Mouse (Mus musculus) liver, embryonic 18 days (tissue): ENCODE results near the gene Olfr609. TPM values are rescaled to one million over a fixed set of nuclear protein-coding genes. Genes with fewer than 3 reads are reported as not detected.

ENCODE experiments used
- polyA plus RNA-seq: library from polyadenylated mRNA; depleted of rRNA; stranded (reverse); fragments of >200 nt; gene quantifications from 2 replicates; pipeline ENCODE4 v1.2.3, GENCODE M21; 2012; rRNA removed

Gene Olfr609
- polyA plus RNA-seq = not detected in 2 replicates

GRCm38 (mm10) chr7:103497962-103498361 is at the start of gene Olfr609:
TSS of gene Olfr609 (minus strand) at chr7:103498062.

GRCm38 (mm10) chr7:103542617-103543016 is 44.8 kb upstream of the Olfr609 start, which contains the start of gene Olfr612:
TSS of gene Olfr612 (minus strand) at chr7:103542717.

GRCm38 (mm10) chr7:103520746-103521145 is 22.9 kb upstream of the Olfr609 start, which contains the start of gene Olfr611:
TSS of gene Olfr611 (minus strand) at chr7:103520846.

GRCm38 (mm10) chr7:103512022-103512421 is 14.2 kb upstream of the Olfr609 start, which contains the start of gene Olfr610:
TSS of gene Olfr610 (minus strand) at chr7:103512122.

DNA sequence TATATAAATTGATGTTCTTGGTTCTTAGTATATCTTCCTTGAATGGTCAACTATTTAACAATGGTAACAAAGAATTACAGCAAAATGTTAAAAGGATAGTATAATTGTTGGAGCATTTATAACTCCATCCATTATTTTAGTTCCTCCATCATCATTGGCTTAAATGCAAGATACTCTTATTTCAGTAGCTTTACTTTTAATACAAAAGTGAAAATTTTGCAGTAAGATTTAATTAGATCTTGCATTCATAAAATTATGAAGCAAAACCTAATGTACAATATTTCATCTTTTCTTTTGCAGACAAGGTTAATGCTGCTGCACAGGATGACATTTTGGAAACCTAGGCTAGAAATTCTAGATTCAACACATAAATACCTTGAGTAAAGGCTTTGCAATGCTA is 28.3 kb downstream of the Olfr609 start, which contains the start of gene Olfr608:
Gene Olfr608 (plus strand): TSS at position 301 of the 400 bp plus-strand sequence.

DNA sequence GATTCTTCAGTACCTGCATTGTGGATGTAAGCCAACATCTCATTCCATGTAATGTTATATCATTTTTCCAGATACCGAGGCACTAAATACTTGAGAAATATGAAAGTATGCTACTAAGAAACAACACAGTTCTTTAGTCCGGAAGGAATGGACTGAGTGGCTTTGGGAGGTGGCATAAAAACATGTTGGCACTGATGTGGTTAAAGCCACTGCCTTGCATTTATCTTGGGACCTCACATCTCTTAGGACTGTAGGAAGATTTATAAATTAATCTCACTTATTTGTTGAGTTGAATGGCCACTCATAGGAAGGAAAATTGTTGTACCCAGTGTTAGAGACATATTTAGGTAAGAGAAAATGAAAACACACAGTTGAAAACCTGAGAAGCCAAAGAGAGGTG is 49.1 kb downstream of the Olfr609 start, which contains the start of gene Olfr606:
Gene Olfr606 (plus strand): TSS at position 301 of the 400 bp plus-strand sequence.

DNA sequence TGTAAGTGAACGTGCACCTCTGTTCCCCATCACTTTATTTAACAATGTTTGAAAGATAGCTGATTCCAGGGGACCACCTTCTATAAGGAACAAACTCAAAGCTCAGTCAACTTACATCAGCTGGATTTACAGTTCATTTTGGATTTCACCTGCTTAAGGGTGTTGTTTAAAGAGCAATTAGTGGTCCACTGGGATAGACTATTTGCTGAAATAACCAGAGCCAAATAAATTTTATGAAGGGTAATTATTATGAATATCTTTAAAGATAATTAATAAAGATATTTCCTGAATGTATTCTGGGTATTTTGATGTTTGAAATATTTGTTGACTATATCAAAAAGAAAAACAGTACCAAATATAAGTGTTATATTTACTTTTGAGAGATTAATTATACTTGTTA is 52.5 kb downstream of the Olfr609 start, which contains the start of gene Olfr605:
Gene Olfr605 (minus strand): TSS at position 101 of the 400 bp plus-strand sequence.

Other genes starting within 250 kb of the Olfr609 start
- gene Usp17ld, start 245.6 kb downstream of the Olfr609 start, polyA plus RNA-seq = not detected in 2 replicates
- not detected in 2 replicates for gene Olfr596, start 192.4 kb downstream of the Olfr609 start, polyA plus RNA-seq
- not detected in 2 replicates for gene Olfr597, start 181.7 kb downstream of the Olfr609 start, polyA plus RNA-seq
- not detected in 2 replicates for gene Olfr598, start 174.5 kb downstream of the Olfr609 start, polyA plus RNA-seq
- not detected in 2 replicates for gene Olfr599, start 162.1 kb downstream of the Olfr609 start, polyA plus RNA-seq
- gene Olfr600, start 148.4 kb downstream of the Olfr609 start, polyA plus RNA-seq = not detected in 2 replicates
- gene Olfr601, start 135.4 kb downstream of the Olfr609 start, polyA plus RNA-seq = not detected in 2 replicates
- not detected in 2 replicates for gene Olfr603, start 111.9 kb downstream of the Olfr609 start, polyA plus RNA-seq
- not detected in 2 replicates for gene Usp17lc, start 83.0 kb downstream of the Olfr609 start, polyA plus RNA-seq
- gene Olfr605, start 52.6 kb downstream of the Olfr609 start, polyA plus RNA-seq = not detected in 2 replicates
- gene Olfr606, start 49.0 kb downstream of the Olfr609 start, polyA plus RNA-seq = not detected in 2 replicates
- not detected in 2 replicates for gene Olfr607, start 33.9 kb downstream of the Olfr609 start, polyA plus RNA-seq
- not detected in 2 replicates for gene Olfr608, start 28.2 kb downstream of the Olfr609 start, polyA plus RNA-seq
- not detected in 2 replicates for gene Olfr610, start 14.1 kb upstream of the Olfr609 start, polyA plus RNA-seq
- gene Olfr611, start 22.8 kb upstream of the Olfr609 start, polyA plus RNA-seq = not detected in 2 replicates
- not detected in 2 replicates for gene Olfr612, start 44.7 kb upstream of the Olfr609 start, polyA plus RNA-seq
- not detected in 2 replicates for gene Olfr613, start 50.0 kb upstream of the Olfr609 start, polyA plus RNA-seq
- gene Olfr615, start 58.0 kb upstream of the Olfr609 start, polyA plus RNA-seq = not detected in 2 replicates
- not detected in 2 replicates for gene Olfr616, start 71.1 kb upstream of the Olfr609 start, polyA plus RNA-seq
- gene Olfr617, start 75.0 kb upstream of the Olfr609 start, polyA plus RNA-seq = not detected in 2 replicates
- gene Olfr618, start 92.0 kb upstream of the Olfr609 start, polyA plus RNA-seq = not detected in 2 replicates
- not detected in 2 replicates for gene Olfr619, start 102.5 kb upstream of the Olfr609 start, polyA plus RNA-seq
- gene Olfr620, start 114.5 kb upstream of the Olfr609 start, polyA plus RNA-seq = not detected in 2 replicates
- 0.02 TPM in 1 of 2 replicates, not detected in the other for gene Olfr622, start 144.6 kb upstream of the Olfr609 start, polyA plus RNA-seq
- not detected in 2 replicates for gene Olfr623, start 165.6 kb upstream of the Olfr609 start, polyA plus RNA-seq
- 0.01 TPM in 2 replicates for gene Olfr624, start 173.1 kb upstream of the Olfr609 start, polyA plus RNA-seq
- gene Olfr625-ps1, start 184.7 kb upstream of the Olfr609 start, polyA plus RNA-seq = not detected in 2 replicates
- gene Olfr243, start 216.6 kb upstream of the Olfr609 start, polyA plus RNA-seq = not detected in 2 replicates
- gene Olfr628, start 232.3 kb upstream of the Olfr609 start, polyA plus RNA-seq = not detected in 2 replicates
- gene Olfr629, start 246.9 kb upstream of the Olfr609 start, polyA plus RNA-seq = 0.03 and 0.10 TPM in 2 replicates